Mouse (Mus musculus) neural tube, postnatal 0 days (tissue): Measurements from ENCODE around the gene Cxcl17. TPM values are rescaled to one million over a fixed set of nuclear protein-coding genes. Genes with fewer than 3 reads are reported as not detected.

ENCODE experiments used
- polyA plus RNA-seq: library from polyadenylated mRNA; unstranded; fragments of >200 nt; fragmentation: Nextera tagmentation; extraction: Ambion mirVana; gene quantifications from 2 replicates; pipeline ENCODE4 v1.2.1, GENCODE M21; 2015

Cxcl17 gene
- polyA plus RNA-seq = 0.77 and 1.7 TPM in 2 replicates

GRCm38 (mm10) chr7:25412833-25413441 is at the start of gene Cxcl17:
Gene Cxcl17 (minus strand): TSS chr7:25412886.

GRCm38 (mm10) chr7:25398610-25399009 is 14.1 kb downstream of the Cxcl17 start, which contains the start of gene Lipe:
Gene Lipe (minus strand): TSS chr7:25398710.

GRCm38 (mm10) chr7:25369058-25369749 is 43.5 kb downstream of the Cxcl17 start, which contains the start of gene Cnfn:
Gene Cnfn (minus strand): TSS chr7:25369724.

Other genes with a start within 250 kb of the Cxcl17 start
- 12.8 and 15.7 TPM in 2 replicates for gene Pou2f2, start 233.2 kb downstream of the Cxcl17 start, polyA plus RNA-seq
- 17.0 and 17.9 TPM in 2 replicates for gene Dedd2, start 192.3 kb downstream of the Cxcl17 start, polyA plus RNA-seq
- gene Zfp526, start 191.5 kb downstream of the Cxcl17 start, polyA plus RNA-seq = 1.2 and 1.4 TPM in 2 replicates
- gene Gsk3a, start 175.0 kb downstream of the Cxcl17 start, polyA plus RNA-seq = 25.5 and 26.2 TPM in 2 replicates
- 4.2 and 5.1 TPM in 2 replicates for gene Erf, start 162.1 kb downstream of the Cxcl17 start, polyA plus RNA-seq
- gene Cic, start 145.2 kb downstream of the Cxcl17 start, polyA plus RNA-seq = 33.1 and 36.9 TPM in 2 replicates
- gene Pafah1b3, start 114.9 kb downstream of the Cxcl17 start, polyA plus RNA-seq = 421 and 464 TPM in 2 replicates
- 2.9 and 3.2 TPM in 2 replicates for gene Prr19, start 111.5 kb downstream of the Cxcl17 start, polyA plus RNA-seq
- 115 and 128 TPM in 2 replicates for gene Tmem145, start 106.8 kb downstream of the Cxcl17 start, polyA plus RNA-seq
- 16.6 and 21.5 TPM in 2 replicates for gene Megf8, start 95.7 kb downstream of the Cxcl17 start, polyA plus RNA-seq
- not detected in 2 replicates for gene Cnfn, start 43.2 kb downstream of the Cxcl17 start, polyA plus RNA-seq
- gene Lipe, start 14.2 kb downstream of the Cxcl17 start, polyA plus RNA-seq = 9.0 and 9.5 TPM in 2 replicates
- gene Ceacam1, start 64.7 kb upstream of the Cxcl17 start, polyA plus RNA-seq = 1.4 and 1.5 TPM in 2 replicates
- 0.15 TPM in 1 of 2 replicates, not detected in the other for gene Ceacam2, start 127.0 kb upstream of the Cxcl17 start, polyA plus RNA-seq
- gene Erich4, start 203.0 kb upstream of the Cxcl17 start, polyA plus RNA-seq = not detected in 2 replicates
- gene Dmac2, start 206.5 kb upstream of the Cxcl17 start, polyA plus RNA-seq = 50.1 and 51.9 TPM in 2 replicates
- gene B3gnt8, start 213.8 kb upstream of the Cxcl17 start, polyA plus RNA-seq = 1.3 and 1.7 TPM in 2 replicates
- gene Bckdha, start 246.1 kb upstream of the Cxcl17 start, polyA plus RNA-seq = 51.5 and 51.7 TPM in 2 replicates
- 33.1 and 37.9 TPM in 2 replicates for gene Exosc5, start 246.3 kb upstream of the Cxcl17 start, polyA plus RNA-seq